Mouse (Mus musculus) CH12.LX (cell line): Measurements from ENCODE around the gene Cxcl16. TPM values are rescaled to one million over a fixed set of nuclear protein-coding genes. Genes with fewer than 3 reads are reported as not detected.

Source experiments
- DNase-seq: peaks from one replicate; pipeline ENCODE4 v3.0.0-alpha.2; 2013; ENCODE audit errors: extremely low read depth
- H3K27ac ChIP-seq: 2 replicates; pipeline ENCODE4 v1.5.1; 2012; ENCODE audit warnings: low read depth, mild to moderate bottlenecking, control low read depth, moderate library complexity; ENCODE audit not compliant: insufficient read depth
- H3K27me3 ChIP-seq: replicated peaks from 2 replicates; pipeline ENCODE3; 2012; ENCODE audit warnings: inconsistent platforms
- H3K36me3 ChIP-seq, 2 experiments: replicated peaks in 1 of 2; 2 replicates each; pipeline versions ENCODE3 to v1.6.1; 2012; ENCODE audit warnings: inconsistent platforms in 1 of 2, low read length in 1 of 2, mild to moderate bottlenecking in 1 of 2, mixed read lengths in 1 of 2, moderate library complexity in 1 of 2; ENCODE audit not compliant: control insufficient read depth in 1 of 2, insufficient read depth in 1 of 2
- H3K4me1 ChIP-seq, 2 experiments: 2 replicates each; pipeline ENCODE4 v1.6.1; 2012; ENCODE audit warnings: inconsistent platforms in 1 of 2, moderate library complexity in 1 of 2; ENCODE audit not compliant: insufficient read depth in 2 of 2, control insufficient read depth in 1 of 2
- H3K4me2 ChIP-seq: 2 replicates; pipeline ENCODE4 v1.6.1; 2012; ENCODE audit warnings: low read depth, mild to moderate bottlenecking, control low read depth; ENCODE audit not compliant: poor library complexity, insufficient read depth, severe bottlenecking
- H3K4me3 ChIP-seq, 3 experiments: fragments of 150-350 bp in 1 of 3; sonication (generic) in 1 of 3; replicated peaks in 1 of 3; 2 replicates each; pipeline versions ENCODE3 to v1.5.1; 2011 to 2012; ENCODE audit warnings: low read depth in 2 of 3, low read length in 2 of 3, mild to moderate bottlenecking in 2 of 3, moderate library complexity in 2 of 3, control low read depth in 1 of 3, improper control_type of control experiment in 1 of 3, inconsistent platforms in 1 of 3, mixed read lengths in 1 of 3; ENCODE audit not compliant: poor library complexity in 1 of 3
- H3K79me2 ChIP-seq: replicated peaks from 2 replicates; pipeline ENCODE4 v1.6.1; 2012; ENCODE audit warnings: mild to moderate bottlenecking, moderate library complexity; ENCODE audit not compliant: control insufficient read depth, poor library complexity, insufficient read depth, severe bottlenecking; ENCODE audit errors: extremely low read depth
- H3K9ac ChIP-seq: 2 replicates; pipeline ENCODE4 v1.6.1; 2012; ENCODE audit warnings: low read depth, mild to moderate bottlenecking, control low read depth, moderate library complexity; ENCODE audit not compliant: insufficient read depth
- H3K9me3 ChIP-seq: replicated peaks from 2 replicates; pipeline ENCODE3; 2012; ENCODE audit warnings: low read length, inconsistent platforms, mixed read lengths
- BHLHE40 ChIP-seq: IDR thresholded peaks from 2 replicates; pipeline ENCODE4 v1.6.1; 2011; ENCODE audit warnings: mild to moderate bottlenecking, low read depth, low read length, improper control_type of control experiment
- CHD1 ChIP-seq: IDR thresholded peaks from 2 replicates; pipeline ENCODE4 v1.6.1; 2012; ENCODE audit warnings: low read depth, low read length, improper control_type of control experiment, inconsistent platforms
- CTCF ChIP-seq, 2 experiments: IDR thresholded peaks in 1 of 2; conservative IDR thresholded peaks in 1 of 2; 2 replicates each; pipeline ENCODE4 v1.5.1; 2011 to 2012; ENCODE audit warnings: low read depth in 2 of 2, low read length in 2 of 2, improper control_type of control experiment in 1 of 2, inconsistent platforms in 1 of 2, mild to moderate bottlenecking in 1 of 2, moderate library complexity in 1 of 2
- E2F4 ChIP-seq: IDR thresholded peaks from 2 replicates; pipeline ENCODE4 v1.6.1; 2011; ENCODE audit warnings: low read depth, low read length, improper control_type of control experiment; ENCODE audit not compliant: insufficient replicate concordance
- HCFC1 ChIP-seq: IDR thresholded peaks from 2 replicates; pipeline ENCODE4 v1.6.1; 2012; ENCODE audit warnings: low read depth, mild to moderate bottlenecking, inconsistent platforms, low read length, improper control_type of control experiment
- IRF4 ChIP-seq: IDR thresholded peaks from 2 replicates; pipeline ENCODE4 v1.6.1; 2014; ENCODE audit warnings: low read depth, mild to moderate bottlenecking, inconsistent platforms, low read length, improper control_type of control experiment
- JUN ChIP-seq: IDR thresholded peaks from 2 replicates; pipeline ENCODE4 v1.6.1; 2011; ENCODE audit warnings: low read depth, mild to moderate bottlenecking, low read length, improper control_type of control experiment, moderate library complexity; ENCODE audit not compliant: insufficient read depth
- MAFK ChIP-seq: IDR thresholded peaks from 2 replicates; pipeline ENCODE4 v1.6.1; 2011; ENCODE audit warnings: low read length, improper control_type of control experiment; ENCODE audit not compliant: insufficient replicate concordance
- MAX ChIP-seq: IDR thresholded peaks from 2 replicates; pipeline ENCODE4 v1.6.1; 2011; ENCODE audit warnings: low read length, improper control_type of control experiment
- MAZ ChIP-seq: IDR thresholded peaks from 2 replicates; pipeline ENCODE4 v1.6.1; 2012; ENCODE audit warnings: low read depth, mild to moderate bottlenecking, inconsistent platforms, low read length, improper control_type of control experiment, moderate library complexity
- MYC ChIP-seq: IDR thresholded peaks from 2 replicates; pipeline ENCODE4 v1.6.1; 2011; ENCODE audit warnings: low read depth, mild to moderate bottlenecking, improper control_type of control experiment, low read length
- NRF1 ChIP-seq: IDR thresholded peaks from 2 replicates; pipeline ENCODE4 v1.6.1; 2014; ENCODE audit warnings: low read depth, mild to moderate bottlenecking, inconsistent platforms, low read length, improper control_type of control experiment, moderate library complexity
- PAX5 ChIP-seq: IDR thresholded peaks from 2 replicates; pipeline ENCODE4 v1.6.1; 2012; ENCODE audit warnings: low read length, inconsistent platforms, mixed read lengths
- RAD21 ChIP-seq: IDR thresholded peaks from 2 replicates; pipeline ENCODE4 v1.6.1; 2011; ENCODE audit warnings: low read depth, mild to moderate bottlenecking, low read length, improper control_type of control experiment, moderate library complexity
- SMC3 ChIP-seq: IDR thresholded peaks from 2 replicates; pipeline ENCODE4 v1.6.1; 2011; ENCODE audit warnings: low read depth, low read length, improper control_type of control experiment
- TBP ChIP-seq: conservative IDR thresholded peaks from 2 replicates; pipeline ENCODE4 v1.6.1; 2011; ENCODE audit warnings: low read depth, low read length, improper control_type of control experiment
- USF1 ChIP-seq: IDR thresholded peaks from 2 replicates; pipeline ENCODE4 v1.6.1; 2014; ENCODE audit warnings: low read depth, mild to moderate bottlenecking, inconsistent platforms, low read length, improper control_type of control experiment
- USF2 ChIP-seq: conservative IDR thresholded peaks from 2 replicates; pipeline ENCODE4 v1.6.1; 2011; ENCODE audit warnings: low read depth, low read length, improper control_type of control experiment
- ZC3H11A ChIP-seq: IDR thresholded peaks from 2 replicates; pipeline ENCODE4 v1.6.1; 2012; ENCODE audit warnings: low read depth, mild to moderate bottlenecking, inconsistent platforms, low read length, improper control_type of control experiment
- dilution Hi-C: fragments of 300-500 bp; cut with MboI; formaldehyde crosslinking; loops from 2 replicates; pipeline ENCODE4 v1.14.3; 2020; ENCODE audit warnings: low sequenced_read_pairs; ENCODE audit not compliant: extremely low pct_unique_long_range_greater_than_20kb, extremely low pct_ligation_motif_present
- in situ Hi-C: fragments of 300-500 bp; cut with MboI; formaldehyde crosslinking; loops from 3 replicates; pipeline ENCODE4 v1.14.3; 2019; ENCODE audit warnings: low sequenced_read_pairs, low pct_ligation_motif_present, low pct_unique_long_range_greater_than_20kb, mixed read lengths
- polyA plus RNA-seq: library from polyadenylated mRNA; unstranded; fragments of >175 nt; gene quantifications from 2 replicates; pipeline ENCODE4 v1.2.1, GENCODE M21; 2012; ENCODE audit warnings: low read depth; ENCODE audit not compliant: insufficient read length
- total RNA-seq, 2 experiments: library from RNA; depleted of rRNA; stranded (reverse); fragments of 300-350 nt in 1 of 2; fragments of >200 nt in 1 of 2; gene quantifications; 2 replicates each; pipeline ENCODE4 v1.2.3; 2012 to 2014

Gene Cxcl16
- total and polyA plus RNA-seq, 3 experiments, result 0.04 to 0.56 TPM; not detected in 1

- Histone ChIP-seq H3K4me1 (peaks cover 6 to 30% of the 10 kb centered on the region in 2 experiments), H3K27ac (no peak overlapping the region), H3K4me3 (no peak overlapping the region), H3K27me3 (no peaks in the 10 kb centered on the region)
- peak; percentile 88 for DNase-seq
- in situ Hi-C loops, result loop anchor here (5.0 to 10.0 kb wide), 3 partner anchors 93 to 341 kb away; partner anchors contain the start of genes 4930544D05Rik, Chrne and Tm4sf5
- TF ChIP-seq PAX5 (no peak), RAD21 (peak; percentile 92), CTCF (conservative IDR thresholded peaks at IDR 0.05 in 1 of 2, IDR thresholded peaks at IDR 0.05 in 1 of 2; ENCODE audit: low read depth in 2 of 2, low read length in 2 of 2) (peak; percentile 96 to 100), TBP (no peak), CHD1 (no peak), JUN (no peak), BHLHE40 (no peak), SMC3 (peak; percentile 82), HCFC1 (no peak), IRF4 (no peak), USF2 (no peak), ZC3H11A (peak; percentile 62), MAZ (no peak), NRF1 (no peak), E2F4 (no peak), MYC (peak; percentile 81)
- TF ChIP-seq, all 38 proteins: peak for 5
- dilution Hi-C loops, result no loop called here
- no peak overlapping the region for H3K9ac ChIP-seq
- no peak overlapping the region for H3K4me2 ChIP-seq
- no peaks in the 10 kb centered on the region for H3K36me3 ChIP-seq
- H3K79me2 ChIP-seq, result peaks cover 8% of the 10 kb centered on the region
- no peaks in the 10 kb centered on the region for H3K9me3 ChIP-seq
These were observed 45.8 kb downstream of the Cxcl16 start for GRCm38 (mm10) chr11:70413961-70414360.

GRCm38 (mm10) chr11:70412591-70412990 is 47.2 kb downstream of the Cxcl16 start:
- H3K4me3 ChIP-seq, result no peak overlapping the region
- in situ Hi-C loops (loop anchor here (5.0 to 10.0 kb wide), 3 partner anchors 95 to 342 kb away; partner anchors contain the start of genes 4930544D05Rik, Chrne and Tm4sf5), dilution Hi-C loops (no loop called here)
- no peak for DNase-seq
- H3K9ac ChIP-seq, result no peak overlapping the region
- no peaks in the 10 kb centered on the region for H3K27me3 ChIP-seq
- no peaks in the 10 kb centered on the region for H3K9me3 ChIP-seq
- TF ChIP-seq USF1 (0 out of 2 replicates have a peak, but pooled peaks have one; percentile 13), USF2 (0 out of 2 replicates have a peak, but pooled peaks have one; percentile 22), MAX (peak; percentile 19; the same call in 1 of the 2 replicates), BHLHE40 (peak; percentile 85), MAFK (no peak)
- H3K36me3 ChIP-seq, result peaks cover under 1 to 11% of the 10 kb centered on the region in 2 experiments
- peaks cover 9 to 35% of the 10 kb centered on the region in 2 experiments for H3K4me1 ChIP-seq
- H3K4me2 ChIP-seq, result no peak overlapping the region
- H3K27ac ChIP-seq, result no peak overlapping the region
- H3K79me2 ChIP-seq, result peaks cover 22% of the 10 kb centered on the region
